Mouse (Mus musculus): ENCODE results near the gene Plekhg2. TPM values are rescaled to one million over a fixed set of nuclear protein-coding genes. Genes with fewer than 3 reads are reported as not detected.
A peak's percentile ranks its signal among the peaks of the same experiment; 100 is the strongest.

Plekhg2 gene
- polyA plus RNA-seq, 1 experiment from 2014 or later = 96.9 TPM

GRCm38 (mm10) chr7:28361647-28362341 is 10.6 kb downstream of the Plekhg2 start:
- no peak overlapping the region for H3K27ac ChIP-seq
- H3K36me3 ChIP-seq = peaks cover 82% of the 10 kb centered on the region
- H3K4me1 ChIP-seq (replicated peaks) = peaks cover 23% of the 10 kb centered on the region
- ATAC-seq (ENCODE audit: insufficient number of reproducible peaks, insufficient read depth, low FRiP score, low TSS enrichment, low read depth) = no peak
- no peak overlapping the region for H3K9ac ChIP-seq (replicated peaks)
- no peak overlapping the region for H3K4me2 ChIP-seq
- WGBS = 98% methylated on average over 20 of the region's 20 CpGs
- H3K9me3 ChIP-seq = no peaks in the 10 kb centered on the region; the same call in none of the 2 replicates
- no peak overlapping the region for H3K4me3 ChIP-seq (replicated peaks)
- H3K27me3 ChIP-seq = no peaks in the 10 kb centered on the region

- no peak overlapping the region for H3K9ac ChIP-seq (replicated peaks)
- H3K4me1 ChIP-seq (replicated peaks) = peaks cover 26% of the 10 kb centered on the region
- no peak for ATAC-seq (ENCODE audit: insufficient number of reproducible peaks, insufficient read depth, low FRiP score, low TSS enrichment, low read depth)
- no peak overlapping the region for H3K4me2 ChIP-seq
- 88% methylated on average over 6 of the region's 6 CpGs for WGBS
- no peaks in the 10 kb centered on the region for H3K27me3 ChIP-seq
- no peak overlapping the region for H3K4me3 ChIP-seq (replicated peaks)
- H3K9me3 ChIP-seq = no peaks in the 10 kb centered on the region; the same call in none of the 2 replicates
- H3K36me3 ChIP-seq = peaks cover 68% of the 10 kb centered on the region
- no peak overlapping the region for H3K27ac ChIP-seq
Measured at GRCm38 (mm10) chr7:28360291-28360690, 12.1 kb downstream of the Plekhg2 start.

GRCm38 (mm10) chr7:28359854-28360253 is 12.5 kb downstream of the Plekhg2 start:
- no peak overlapping the region for H3K4me3 ChIP-seq (replicated peaks)
- peaks cover 68% of the 10 kb centered on the region for H3K36me3 ChIP-seq

GRCm38 (mm10) chr7:28358431-28358830 is 14.0 kb downstream of the Plekhg2 start:
- Histone ChIP-seq H3K36me3 (peaks cover 68% of the 10 kb centered on the region), H3K4me2 (no peak overlapping the region), H3K4me1 (replicated peaks) (peaks cover 26% of the 10 kb centered on the region), H3K9ac (replicated peaks) (no peak overlapping the region), H3K9me3 (no peaks in the 10 kb centered on the region; the same call in none of the 2 replicates), H3K27me3 (no peaks in the 10 kb centered on the region), H3K4me3 (replicated peaks) (no peak overlapping the region), H3K27ac (peak overlapping the region; percentile 81; the same call in 1 of the 2 replicates)
- WGBS = 63% methylated on average over 7 of the region's 7 CpGs
- no peak for ATAC-seq (ENCODE audit: insufficient number of reproducible peaks, insufficient read depth, low FRiP score, low TSS enrichment, low read depth)

More at GRCm38 (mm10) chr7:28359854-28360253, 12.5 kb downstream of the Plekhg2 start:
- Histone ChIP-seq H3K9me3 (no peaks in the 10 kb centered on the region; the same call in none of the 2 replicates), H3K9ac (replicated peaks) (no peak overlapping the region), H3K27me3 (no peaks in the 10 kb centered on the region), H3K4me2 (no peak overlapping the region), H3K27ac (no peak overlapping the region), H3K4me1 (replicated peaks) (peaks cover 26% of the 10 kb centered on the region)
- no peak for ATAC-seq (ENCODE audit: insufficient number of reproducible peaks, insufficient read depth, low FRiP score, low TSS enrichment, low read depth)
- WGBS = 93% methylated on average over 10 of the region's 10 CpGs

- WGBS = 7% methylated on average over 5 of the region's 5 CpGs
- no peak overlapping the region for H3K9ac ChIP-seq (replicated peaks)
- H3K4me1 ChIP-seq (replicated peaks) = peaks cover 26% of the 10 kb centered on the region
- H3K9me3 ChIP-seq = no peaks in the 10 kb centered on the region; the same call in none of the 2 replicates
- H3K4me3 ChIP-seq (replicated peaks) = no peak overlapping the region
- H3K27ac ChIP-seq = peak overlapping the region; percentile 81
- H3K27me3 ChIP-seq = no peaks in the 10 kb centered on the region
- peaks cover 70% of the 10 kb centered on the region for H3K36me3 ChIP-seq
- H3K4me2 ChIP-seq = no peak overlapping the region
- no peak for ATAC-seq (ENCODE audit: insufficient number of reproducible peaks, insufficient read depth, low FRiP score, low TSS enrichment, low read depth)
Measured at GRCm38 (mm10) chr7:28357984-28358383, 14.4 kb downstream of the Plekhg2 start.

- 0% methylated on average over 5 of the region's 5 CpGs for WGBS
Measured at GRCm38 (mm10) chr7:28356981-28357380, 15.4 kb downstream of the Plekhg2 start.

GRCm38 (mm10) chr7:28355221-28355620 is 17.2 kb downstream of the Plekhg2 start:
- Histone ChIP-seq H3K4me3 (replicated peaks) (no peak overlapping the region), H3K36me3 (peaks cover 59% of the 10 kb centered on the region), H3K4me1 (replicated peaks) (peaks cover 34% of the 10 kb centered on the region), H3K9me3 (no peaks in the 10 kb centered on the region), H3K27me3 (no peaks in the 10 kb centered on the region), H3K27ac (0 out of 2 replicates have a peak overlapping the region, but pooled peaks have one; percentile 35), H3K4me2 (no peak overlapping the region), H3K9ac (replicated peaks) (no peak overlapping the region)
- ATAC-seq (ENCODE audit: insufficient number of reproducible peaks, insufficient read depth, low FRiP score, low TSS enrichment, low read depth) = no peak
- WGBS = 80% methylated on average over 3 of the region's 3 CpGs

More at GRCm38 (mm10) chr7:28356981-28357380, 15.4 kb downstream of the Plekhg2 start:
- ATAC-seq (ENCODE audit: insufficient number of reproducible peaks, insufficient read depth, low FRiP score, low TSS enrichment, low read depth) = peak; percentile 49
- Histone ChIP-seq H3K27ac (peak overlapping the region; percentile 81), H3K4me3 (replicated peaks) (no peak overlapping the region), H3K27me3 (no peaks in the 10 kb centered on the region), H3K9me3 (no peaks in the 10 kb centered on the region; the same call in none of the 2 replicates), H3K36me3 (peaks cover 71% of the 10 kb centered on the region), H3K9ac (replicated peaks) (peak overlapping the region; percentile 31; the same call in 1 of the 2 replicates), H3K4me1 (replicated peaks) (peaks cover 28% of the 10 kb centered on the region), H3K4me2 (0 out of 2 replicates have a peak overlapping the region, but pooled peaks have one; percentile 0)

GRCm38 (mm10) chr7:28354596-28354995 is 17.8 kb downstream of the Plekhg2 start:
- H3K36me3 ChIP-seq = peaks cover 53% of the 10 kb centered on the region
- no peak overlapping the region for H3K27ac ChIP-seq
- H3K27me3 ChIP-seq = no peaks in the 10 kb centered on the region
- ATAC-seq (ENCODE audit: insufficient number of reproducible peaks, insufficient read depth, low FRiP score, low TSS enrichment, low read depth) = no peak
- H3K4me2 ChIP-seq = no peak overlapping the region
- peaks cover 39% of the 10 kb centered on the region for H3K4me1 ChIP-seq (replicated peaks)
- 93% methylated on average over 3 of the region's 3 CpGs for WGBS
- no peak overlapping the region for H3K4me3 ChIP-seq (replicated peaks)
- no peak overlapping the region for H3K9ac ChIP-seq (replicated peaks)
- H3K9me3 ChIP-seq = no peaks in the 10 kb centered on the region

GRCm38 (mm10) chr7:28354113-28354581 is 18.3 kb downstream of the Plekhg2 start:
- no peak overlapping the region for H3K4me2 ChIP-seq
- no peaks in the 10 kb centered on the region for H3K9me3 ChIP-seq
- no peak overlapping the region for H3K9ac ChIP-seq (replicated peaks)
- H3K4me1 ChIP-seq (replicated peaks) = peaks cover 42% of the 10 kb centered on the region
- no peaks in the 10 kb centered on the region for H3K27me3 ChIP-seq
- ATAC-seq (ENCODE audit: insufficient number of reproducible peaks, insufficient read depth, low FRiP score, low TSS enrichment, low read depth) = no peak
- no peak overlapping the region for H3K27ac ChIP-seq
- H3K4me3 ChIP-seq (replicated peaks) = no peak overlapping the region
- H3K36me3 ChIP-seq = peaks cover 48% of the 10 kb centered on the region
- WGBS = 90% methylated on average over 3 of the region's 3 CpGs

GRCm38 (mm10) chr7:28353267-28353666 is 19.1 kb downstream of the Plekhg2 start:
- Histone ChIP-seq H3K9me3 (no peaks in the 10 kb centered on the region), H3K27ac (no peak overlapping the region), H3K4me2 (no peak overlapping the region), H3K27me3 (no peaks in the 10 kb centered on the region), H3K36me3 (peaks cover 40% of the 10 kb centered on the region), H3K9ac (replicated peaks) (no peak overlapping the region), H3K4me3 (replicated peaks) (no peak overlapping the region), H3K4me1 (replicated peaks) (peaks cover 34% of the 10 kb centered on the region)
- 97% methylated on average over 2 of the region's 2 CpGs for WGBS
- no peak for ATAC-seq (ENCODE audit: insufficient number of reproducible peaks, insufficient read depth, low FRiP score, low TSS enrichment, low read depth)

GRCm38 (mm10) chr7:28351676-28352191 is 20.7 kb downstream of the Plekhg2 start:
- Histone ChIP-seq H3K4me1 (replicated peaks) (peaks cover 18% of the 10 kb centered on the region), H3K36me3 (peaks cover 40% of the 10 kb centered on the region), H3K4me2 (peak overlapping the region; percentile 89), H3K4me3 (replicated peaks) (peak overlapping the region; percentile 88), H3K9me3 (no peaks in the 10 kb centered on the region), H3K27me3 (no peaks in the 10 kb centered on the region), H3K27ac (no peak overlapping the region), H3K9ac (replicated peaks) (peak overlapping the region; percentile 98)
- no peak for ATAC-seq (ENCODE audit: insufficient number of reproducible peaks, insufficient read depth, low FRiP score, low TSS enrichment, low read depth)
- 45% methylated on average over 4 of the region's 4 CpGs for WGBS
